Mouse (Mus musculus): Measurements from ENCODE around the gene Nrbf2. TPM values are rescaled to one million over a fixed set of nuclear protein-coding genes. Genes with fewer than 3 reads are reported as not detected.

Nrbf2 gene
- polyA plus RNA-seq, 1 experiment = 3.0 TPM

- H3K36me3 ChIP-seq (ENCODE audit: control insufficient read depth, insufficient read depth, low read length) = peaks cover 5% of the 10 kb centered on the region; the same call in 1 of the 2 replicates
- TF ChIP-seq POLR2A (IDR thresholded peaks at IDR 0.05; ENCODE audit: control insufficient read depth, low read depth, low read length) = no peak
- no peak for TF ChIP-seq CTCF (IDR thresholded peaks at IDR 0.05; ENCODE audit: control insufficient read depth, insufficient read depth, insufficient replicate concordance, low read depth, low read length)
- no peak overlapping the region for H3K27ac ChIP-seq (ENCODE audit: control insufficient read depth, insufficient read depth, low read depth, low read length)
- no peaks in the 10 kb centered on the region for H3K27me3 ChIP-seq (ENCODE audit: control insufficient read depth, insufficient read depth, low read length)
- no peak overlapping the region for H3K4me3 ChIP-seq (ENCODE audit: control insufficient read depth, low read depth, low read length)
- no peaks in the 10 kb centered on the region for H3K4me1 ChIP-seq (ENCODE audit: control insufficient read depth, insufficient read depth, low read length)
These were observed 66.1 kb downstream of the Nrbf2 start for GRCm38 (mm10) chr10:67218873-67219565.

GRCm38 (mm10) chr10:67216872-67217271 lies 68.2 kb downstream of the Nrbf2 start:
- H3K27ac ChIP-seq (ENCODE audit: control insufficient read depth, insufficient read depth, low read depth, low read length) = no peak overlapping the region
- H3K36me3 ChIP-seq (ENCODE audit: control insufficient read depth, insufficient read depth, low read length) = peaks cover 5% of the 10 kb centered on the region; the same call in 1 of the 2 replicates
- H3K4me1 ChIP-seq (ENCODE audit: control insufficient read depth, insufficient read depth, low read length) = no peaks in the 10 kb centered on the region
- TF ChIP-seq CTCF (IDR thresholded peaks at IDR 0.05; ENCODE audit: control insufficient read depth, insufficient read depth, insufficient replicate concordance, low read depth, low read length) (no peak), POLR2A (IDR thresholded peaks at IDR 0.05; ENCODE audit: control insufficient read depth, low read depth, low read length) (no peak)
- no peaks in the 10 kb centered on the region for H3K27me3 ChIP-seq (ENCODE audit: control insufficient read depth, insufficient read depth, low read length)
- no peak overlapping the region for H3K4me3 ChIP-seq (ENCODE audit: control insufficient read depth, low read depth, low read length)

Other genes with a start within 250 kb of the Nrbf2 start
- 9.0 and 9.6 TPM in 2 replicates for gene Jmjd1c, start 189.2 kb downstream of the Nrbf2 start, polyA plus RNA-seq (2012; rRNA removed)
- gene Reep3, start 188.4 kb downstream of the Nrbf2 start, polyA plus RNA-seq (2012; rRNA removed) = 2.3 and 2.7 TPM in 2 replicates